Mouse (Mus musculus) mammary gland, adult 2 months (tissue): ENCODE results near the gene Hist2h2aa2. TPM values are rescaled to one million over a fixed set of nuclear protein-coding genes. Genes with fewer than 3 reads are reported as not detected.

Experiments
- polyA plus RNA-seq: library from polyadenylated mRNA; depleted of rRNA; stranded (reverse); fragments of >200 nt; gene quantifications from 2 replicates; pipeline ENCODE4 v1.2.3, GENCODE M21; 2012; ENCODE audit warnings: low replicate concordance; rRNA removed

Hist2h2aa2 gene
- 28.8 and 350 TPM in 2 replicates for polyA plus RNA-seq

DNA sequence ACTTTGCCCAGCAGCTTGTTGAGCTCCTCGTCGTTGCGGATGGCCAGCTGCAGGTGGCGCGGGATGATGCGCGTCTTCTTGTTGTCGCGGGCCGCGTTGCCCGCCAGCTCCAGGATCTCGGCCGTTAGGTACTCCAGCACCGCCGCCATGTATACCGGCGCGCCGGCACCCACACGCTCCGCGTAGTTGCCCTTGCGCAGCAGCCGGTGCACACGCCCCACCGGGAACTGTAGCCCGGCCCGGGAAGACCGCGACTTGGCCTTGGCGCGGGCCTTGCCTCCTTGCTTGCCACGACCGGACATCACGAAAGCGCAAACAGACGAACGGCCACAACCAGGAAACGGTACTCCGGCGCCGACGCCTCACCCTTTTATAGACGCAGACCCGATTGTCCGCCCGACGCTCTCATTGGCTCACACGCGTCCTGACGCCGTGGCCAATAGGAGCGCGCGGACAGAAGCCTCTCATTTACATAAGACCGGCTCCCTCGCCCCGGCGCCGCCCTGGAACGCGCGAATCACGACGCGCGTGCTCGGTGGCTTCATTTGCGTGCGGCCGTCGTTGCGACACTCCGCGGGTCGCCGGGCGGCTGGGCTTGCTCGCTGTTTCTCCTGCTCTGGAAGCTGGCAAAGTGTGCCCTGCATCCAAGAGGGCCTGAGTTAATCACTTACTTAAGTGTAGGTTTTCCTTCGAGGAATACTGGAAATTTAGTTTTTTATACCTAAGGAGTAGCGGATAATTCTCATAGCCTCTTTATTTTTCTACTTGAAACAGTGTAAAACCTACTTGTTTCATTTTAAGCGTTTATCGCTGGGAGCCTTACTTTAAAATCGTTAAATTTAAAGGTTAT lies at the start of gene Hist2h2aa2:
Hist2h2aa2 (minus strand) TSS at position 328 of the 850 bp plus-strand sequence.

DNA sequence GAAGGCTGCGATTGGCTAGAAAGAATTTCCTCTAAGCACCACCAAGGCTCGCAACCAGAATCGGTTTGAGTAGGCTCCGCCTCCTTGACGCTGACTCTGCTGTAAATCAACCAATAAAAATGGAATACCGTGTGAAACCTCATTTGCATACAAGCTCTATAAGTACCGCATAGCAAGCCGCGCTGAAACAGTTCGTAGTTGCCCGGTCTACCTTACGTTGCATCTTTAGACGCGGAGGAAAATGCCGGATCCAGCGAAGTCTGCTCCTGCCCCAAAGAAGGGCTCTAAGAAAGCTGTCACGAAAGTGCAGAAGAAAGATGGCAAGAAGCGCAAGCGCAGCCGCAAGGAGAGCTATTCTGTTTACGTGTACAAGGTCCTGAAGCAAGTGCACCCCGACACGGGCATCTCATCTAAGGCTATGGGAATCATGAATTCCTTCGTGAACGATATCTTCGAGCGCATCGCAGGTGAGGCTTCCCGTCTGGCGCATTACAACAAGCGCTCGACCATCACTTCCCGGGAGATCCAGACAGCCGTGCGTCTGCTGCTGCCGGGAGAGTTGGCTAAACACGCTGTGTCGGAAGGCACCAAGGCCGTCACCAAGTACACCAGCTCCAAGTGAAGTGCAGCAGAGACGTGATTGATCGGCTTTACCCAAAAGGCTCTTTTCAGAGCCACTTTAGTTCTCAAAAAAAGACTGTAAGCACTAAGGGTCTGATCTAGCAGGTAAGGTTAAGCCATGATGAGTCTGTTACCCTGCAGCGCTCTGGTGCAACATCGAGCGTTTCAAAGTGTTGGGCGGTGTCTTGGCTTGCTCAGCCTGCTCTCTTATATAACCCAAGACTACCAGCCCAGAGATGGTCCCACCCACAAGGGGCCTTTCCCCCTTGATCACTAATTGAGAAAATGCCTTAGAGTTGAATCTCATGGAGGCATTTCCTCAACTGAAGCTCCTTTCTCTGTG lies 29.7 kb upstream of the Hist2h2aa2 start, which contains the start of gene Hist2h2bb:
Hist2h2bb (plus strand) TSS at position 242 of the 964 bp plus-strand sequence.

DNA sequence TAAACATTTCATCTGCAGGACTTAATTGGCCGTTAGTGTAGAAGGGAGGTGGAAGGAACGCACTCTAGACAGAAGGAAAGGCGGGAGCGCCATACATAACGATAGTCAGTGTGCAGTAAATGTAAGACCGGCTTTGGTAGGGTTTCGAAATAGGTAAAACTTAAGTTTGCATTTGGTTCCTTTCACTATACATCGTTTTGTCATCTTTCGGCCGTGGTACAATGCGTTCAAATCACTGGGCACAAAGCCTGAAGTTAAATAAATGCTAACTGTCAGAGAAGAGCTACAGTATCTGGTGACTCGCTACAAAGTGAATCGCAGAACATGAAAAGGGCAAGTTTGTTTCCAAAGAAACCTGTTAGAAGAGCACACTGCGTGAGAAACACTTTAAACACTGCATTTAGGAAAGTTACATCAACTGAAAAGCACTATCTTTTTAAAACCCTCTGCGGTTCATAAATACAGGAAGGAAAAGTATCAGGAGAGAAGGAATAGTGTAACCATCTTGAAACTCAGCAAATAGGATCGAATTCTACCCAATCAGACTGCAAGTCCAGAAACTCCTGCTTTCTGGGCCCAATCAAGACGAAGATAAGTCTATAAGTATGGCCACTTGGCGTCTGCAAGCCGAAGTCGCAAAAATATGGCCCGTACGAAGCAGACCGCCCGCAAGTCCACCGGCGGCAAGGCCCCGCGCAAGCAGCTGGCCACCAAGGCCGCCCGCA lies 28.1 kb upstream of the Hist2h2aa2 start, which contains the start of gene Hist2h3b:
Hist2h3b (plus strand) TSS at position 604 of the 725 bp plus-strand sequence.

GRCm38 (mm10) chr3:96262979-96263550 lies 23.0 kb upstream of the Hist2h2aa2 start, which contains the start of gene Hist2h4:
Gene Hist2h4, minus strand, starts transcription at chr3:96263311.

GRCm38 (mm10) chr3:96246427-96246856 lies 6.4 kb upstream of the Hist2h2aa2 start, which contains the start of gene Hist2h3c1:
Gene Hist2h3c1, plus strand, starts transcription at chr3:96246685.

GRCm38 (mm10) chr3:96245003-96245886 lies 5.2 kb upstream of the Hist2h2aa2 start, which contains the start of gene Hist2h2aa1:
Gene Hist2h2aa1, plus strand, starts transcription at chr3:96245497.

DNA sequence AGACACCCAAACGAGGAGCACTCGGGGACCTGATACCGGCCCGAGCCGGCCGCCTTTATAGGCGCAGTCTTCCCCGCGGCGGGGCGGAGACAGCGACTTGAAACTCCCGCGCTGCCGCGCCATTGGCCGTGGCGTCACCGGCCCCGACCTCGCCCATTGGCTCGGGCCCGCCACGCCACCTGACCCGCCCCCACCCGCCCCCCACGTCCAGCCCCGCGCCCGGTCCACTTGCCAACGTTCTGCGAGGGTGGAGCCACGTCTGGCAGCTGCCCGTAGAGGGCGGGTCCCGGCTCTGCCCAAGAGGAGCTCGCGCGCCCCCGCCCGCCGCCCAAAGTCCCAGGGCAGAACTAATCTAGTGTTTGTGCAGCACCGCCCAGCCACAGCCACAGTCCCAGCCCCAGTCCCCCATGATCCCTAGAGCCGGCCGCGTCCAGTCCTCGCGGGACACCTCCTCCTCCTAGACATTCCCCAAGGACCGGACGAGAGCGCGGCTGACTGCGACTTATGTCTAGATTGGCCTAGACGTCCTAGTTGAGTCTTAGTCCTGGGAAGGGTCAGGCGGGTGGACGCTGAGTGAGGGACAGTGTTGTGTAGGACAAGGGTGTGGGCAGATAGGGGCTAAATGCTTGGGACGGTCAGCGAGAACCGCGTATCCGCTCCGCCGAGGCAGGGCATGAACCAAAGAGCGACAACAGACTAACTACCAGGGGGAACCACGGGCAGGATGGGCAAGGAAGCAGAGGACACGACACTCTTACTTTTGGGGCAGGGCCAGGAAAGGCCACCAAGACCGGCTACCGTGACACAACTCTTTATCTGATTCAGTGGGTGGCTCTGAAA lies 902 bp downstream of the Hist2h2aa2 start, which contains the start of gene Hist2h3c2:
Hist2h3c2 (minus strand) TSS at position 174 of the 840 bp plus-strand sequence.

GRCm38 (mm10) chr3:96220765-96221639 lies 19.1 kb downstream of the Hist2h2aa2 start, which contains the start of the genes Hist2h2ac and Hist2h2be:
Gene Hist2h2ac, minus strand, starts transcription at chr3:96220880.
Gene Hist2h2be, plus strand, starts transcription at chr3:96221119.

GRCm38 (mm10) chr3:96219661-96220130 lies 20.4 kb downstream of the Hist2h2aa2 start, which contains the start of the genes Bola1 and Hist2h2ab:
Gene Bola1, minus strand, starts transcription at chr3:96219709.
Gene Hist2h2ab, plus strand, starts transcription at chr3:96219865.

Other genes with a start within 250 kb of the Hist2h2aa2 start
- 53.2 and 72.6 TPM in 2 replicates for gene Plekho1, start 244.3 kb downstream of the Hist2h2aa2 start, polyA plus RNA-seq
- gene Vps45, start 181.8 kb downstream of the Hist2h2aa2 start, polyA plus RNA-seq, result 4.3 and 7.9 TPM in 2 replicates
- 10.1 and 22.4 TPM in 2 replicates for gene Otud7b, start 135.7 kb downstream of the Hist2h2aa2 start, polyA plus RNA-seq
- gene Mtmr11, start 78.3 kb downstream of the Hist2h2aa2 start, polyA plus RNA-seq, result 10.8 and 22.4 TPM in 2 replicates
- 64.9 and 128 TPM in 2 replicates for gene Sf3b4, start 67.9 kb downstream of the Hist2h2aa2 start, polyA plus RNA-seq
- gene Sv2a, start 59.1 kb downstream of the Hist2h2aa2 start, polyA plus RNA-seq, result 1.4 and 1.5 TPM in 2 replicates
- gene Bola1, start 20.6 kb downstream of the Hist2h2aa2 start, polyA plus RNA-seq, result 36.4 and 85.0 TPM in 2 replicates
- gene Hist2h2ab, start 20.4 kb downstream of the Hist2h2aa2 start, polyA plus RNA-seq, result 3.1 TPM in 1 of 2 replicates, not detected in the other
- gene Hist2h2ac, start 19.4 kb downstream of the Hist2h2aa2 start, polyA plus RNA-seq, result 2.5 and 23.4 TPM in 2 replicates
- gene Hist2h2be, start 19.2 kb downstream of the Hist2h2aa2 start, polyA plus RNA-seq, result 4.8 and 7.8 TPM in 2 replicates
- 25.1 and 89.4 TPM in 2 replicates for gene Hist2h3c2, start 1.1 kb downstream of the Hist2h2aa2 start, polyA plus RNA-seq
- gene Hist2h2aa1, start 5.2 kb upstream of the Hist2h2aa2 start, polyA plus RNA-seq, result 270 and 607 TPM in 2 replicates
- gene Hist2h3c1, start 6.4 kb upstream of the Hist2h2aa2 start, polyA plus RNA-seq, result not detected in 2 replicates
- 2.7 and 10.1 TPM in 2 replicates for gene Hist2h4, start 23.0 kb upstream of the Hist2h2aa2 start, polyA plus RNA-seq
- 20.1 and 116 TPM in 2 replicates for gene Hist2h3b, start 28.4 kb upstream of the Hist2h2aa2 start, polyA plus RNA-seq
- gene Hist2h2bb, start 29.5 kb upstream of the Hist2h2aa2 start, polyA plus RNA-seq, result 1.1 and 3.8 TPM in 2 replicates
- 4.5 and 11.6 TPM in 2 replicates for gene Fcgr1, start 53.7 kb upstream of the Hist2h2aa2 start, polyA plus RNA-seq
- gene BC107364, start 212.0 kb upstream of the Hist2h2aa2 start, polyA plus RNA-seq, result 0.29 and 0.76 TPM in 2 replicates